Mouse (Mus musculus) brain, embryonic 14.5 days (tissue): ENCODE measurements around the gene Henmt1.

Source experiments
- CTCF ChIP-seq: fragments of 200-500 bp; IDR thresholded peaks from 2 replicates; pipeline ENCODE4 v1.5.1; 2012; ENCODE audit warnings: inconsistent platforms, mild to moderate bottlenecking, moderate library complexity, borderline replicate concordance; ENCODE audit not compliant: insufficient read depth, insufficient read length; ENCODE audit errors: extremely low read depth
- POLR2A ChIP-seq: fragments of 200-500 bp; IDR thresholded peaks from 2 replicates; pipeline ENCODE4 v1.6.1; 2012; ENCODE audit warnings: mild to moderate bottlenecking, inconsistent platforms, borderline replicate concordance; ENCODE audit not compliant: poor library complexity, insufficient read depth, insufficient read length, severe bottlenecking; ENCODE audit errors: extremely low read depth

GRCm38 (mm10) chr3:108939573-108939972, at the start of gene Henmt1:
- TF ChIP-seq POLR2A: no peak
- TF ChIP-seq CTCF: no peak
